Comparison of ENCODE assay signal across 18 mouse cellular contexts in genomic region chr11:93660379-93660778, GRCm38 (mm10).
DNase-seq lines count a peak whose midpoint lies in the region; ATAC-seq lines count a peak whose summit lies in the region.
"Had no signal": no experiment of that assay in that cellular context is flagged by ENCODE, and none has a peak within 500 bp of the region (broad histone marks: within the 10 kb centered on the region; RNA-seq: fewer than 3 reads in every experiment).

No protein-coding gene starts in this region.

- intact Hi-C loops in heart, postnatal 25 days (cut with DNase I) = no loop called here

- DNase-seq in frontal cortex, postnatal 36 days (ENCODE audit: low spot score in 2 of 2) = no peak
- peak; percentile 8 for DNase-seq in heart, adult 11 months
- no peak for DNase-seq in heart, postnatal 25 days (ENCODE audit: low spot score)
- DNase-seq in brain, adult 2 months (ENCODE audit: low read depth, low spot score) = peak; percentile 25
- no peak for DNase-seq in natural killer cell, adult 2 months (ENCODE audit: low spot score in 2 of 2)
- DNase-seq: adrenal gland, adult 2 months; adrenal gland, adult 8-10 months; adrenal gland, postnatal 10 days; adrenal gland, postnatal 25 days; B cell, adult 2 months; cerebellum, adult 11 months; cerebellum, adult 11-12 months; cerebellum, adult 18-20 months; cerebellum, adult 2 months had no signal

- peak; percentile 85 for ATAC-seq in frontal cortex, adult (ENCODE audit: low TSS enrichment)
- ATAC-seq: activated CD4-positive, CD25-positive, alpha-beta regulatory T cell, adult 4 months; CD4-positive, CD25-positive, alpha-beta regulatory T cell, adult 4 months; Patski had no signal

Comparison
In these comparisons a context has a peak if more than half of its experiments do, and no peak if none do; other contexts are left out.
1. DNase-seq: peak in heart, adult 11 months (single experiment) and brain, adult 2 months (single experiment); none in frontal cortex, postnatal 36 days (0 of 2), heart, postnatal 25 days (single experiment) and natural killer cell, adult 2 months (0 of 2).